Mouse (Mus musculus): ENCODE measurements around the gene F2rl2.

The F2rl2 gene

DNA sequence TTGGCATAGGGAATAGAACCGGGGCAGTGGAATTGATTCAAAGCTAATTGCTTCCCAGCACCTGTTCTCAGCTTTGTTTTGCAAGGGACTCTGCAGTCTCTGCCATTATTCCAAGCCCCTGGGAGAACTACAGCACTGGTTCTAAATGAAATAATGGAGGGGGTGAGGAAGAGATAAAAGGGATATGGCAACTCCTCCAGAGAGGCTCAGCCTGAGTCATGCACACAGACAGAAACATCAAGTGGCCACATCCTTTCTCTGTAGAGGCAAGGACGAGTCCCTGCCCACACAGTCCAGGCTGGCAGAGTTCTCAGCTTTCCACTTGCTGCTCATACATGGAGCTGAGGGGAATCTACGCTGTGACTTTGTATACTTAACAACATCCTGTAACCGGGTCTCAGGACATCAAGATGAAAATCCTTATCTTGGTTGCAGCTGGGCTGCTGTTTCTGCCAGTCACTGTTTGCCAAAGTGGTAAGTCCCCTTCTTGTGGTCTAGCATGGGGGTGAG, at the start of gene F2rl2:
TSS of gene F2rl2 (plus strand) at position 200 of the 510 bp plus-strand sequence.
- DNase-seq (ENCODE audit: low spot score in 2 of 2): no peak

DNA sequence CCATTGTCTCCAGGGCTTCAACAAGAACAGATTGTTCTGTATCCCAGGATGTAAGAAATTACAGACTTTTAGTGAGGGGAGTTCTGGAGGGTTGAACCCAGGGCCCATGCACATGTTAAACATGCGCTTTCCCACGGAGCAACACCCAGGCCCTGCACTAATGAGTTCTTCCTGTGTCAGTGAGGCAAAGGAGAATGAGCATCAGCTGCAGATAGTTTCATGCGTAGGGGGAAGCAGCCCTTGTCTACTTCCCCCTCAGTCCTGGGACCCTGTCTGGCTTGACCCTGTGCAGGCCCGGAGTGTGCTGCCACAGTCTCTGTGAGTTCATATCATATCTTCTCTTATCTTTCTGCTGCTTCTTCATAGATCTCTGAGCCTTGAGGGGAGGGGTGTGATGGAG, 49.4 kb upstream of the F2rl2 start:
- no peak for DNase-seq (ENCODE audit: low spot score in 2 of 2)

DNA sequence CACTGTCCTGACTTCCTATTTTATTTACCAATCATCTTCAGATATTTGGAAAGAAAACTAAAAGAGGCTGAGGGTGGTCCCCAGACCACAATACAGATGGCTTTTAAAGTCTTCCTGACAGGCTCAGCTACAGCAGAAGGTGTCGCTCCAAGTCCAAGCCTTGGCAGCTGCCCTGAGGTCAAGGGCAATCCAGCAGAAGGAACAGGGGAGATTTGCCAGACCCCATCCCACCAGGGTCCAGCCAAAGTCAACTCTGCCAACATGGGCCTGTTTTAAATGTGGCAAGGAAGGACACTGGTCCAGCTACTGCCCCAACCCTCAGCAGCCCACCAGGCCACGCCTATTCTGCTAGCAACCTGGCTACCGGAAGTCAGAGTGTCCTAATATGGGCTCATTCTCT, 46.7 kb upstream of the F2rl2 start:
- DNase-seq (ENCODE audit: low spot score in 2 of 2): no peak

DNA sequence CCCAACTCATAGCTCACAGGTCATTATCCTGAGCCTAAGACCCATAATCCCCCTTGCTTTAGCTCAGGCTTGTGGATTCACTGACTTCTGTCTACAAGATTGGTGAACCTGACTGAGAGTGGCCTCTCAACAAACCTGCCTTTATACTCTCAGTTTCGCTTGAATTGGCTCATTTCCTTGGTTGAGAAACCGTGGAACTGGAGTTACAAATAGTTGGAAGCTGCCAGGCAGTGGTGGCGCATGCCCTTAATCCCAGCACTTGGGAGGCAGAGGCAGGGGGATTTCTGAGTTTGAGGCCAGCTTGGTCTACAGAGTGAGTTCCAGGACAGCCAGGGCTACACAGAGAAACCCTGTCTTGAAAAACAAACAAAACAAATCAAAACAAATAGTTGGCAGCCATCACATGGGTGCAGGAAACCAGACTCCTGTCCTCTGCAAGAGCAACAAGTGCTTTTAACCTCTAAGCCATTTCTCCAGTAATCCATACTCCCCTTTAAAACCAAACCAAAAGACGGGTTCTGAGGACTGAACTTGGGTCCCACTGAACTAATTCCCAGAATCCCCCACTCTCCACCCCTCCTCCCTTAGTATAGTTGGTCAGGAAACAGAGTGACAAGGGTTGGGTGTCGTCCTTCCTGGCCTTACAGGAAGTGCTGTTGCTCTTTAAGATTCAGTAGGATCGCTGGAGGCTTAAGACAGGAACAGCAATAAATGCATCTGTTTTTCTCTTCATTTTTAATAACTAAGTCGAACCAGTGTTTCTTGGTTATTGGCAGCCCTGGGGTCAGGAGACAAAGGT, 44.6 kb upstream of the F2rl2 start:
- no peak for DNase-seq (ENCODE audit: low spot score in 2 of 2)

DNA sequence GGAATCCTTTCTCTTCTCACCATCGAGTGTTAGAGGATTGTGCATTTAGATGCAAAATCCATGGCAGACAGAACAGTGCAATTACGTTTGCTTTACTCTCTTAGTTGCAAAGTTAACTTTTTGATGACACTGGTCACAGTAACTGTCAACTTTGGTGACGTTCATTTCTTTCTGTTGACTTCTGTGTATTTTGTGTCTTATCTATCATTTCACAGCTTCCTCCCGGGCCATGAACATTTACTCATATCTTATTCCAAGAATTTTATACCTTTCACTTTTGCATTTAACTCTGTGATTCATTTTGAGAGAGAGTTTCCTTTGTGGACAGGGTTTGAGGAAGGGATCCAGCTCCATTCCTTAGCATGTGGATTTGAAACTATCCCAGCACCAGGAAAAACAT, 43.0 kb upstream of the F2rl2 start:
- no peak for DNase-seq (ENCODE audit: low spot score in 2 of 2)

DNA sequence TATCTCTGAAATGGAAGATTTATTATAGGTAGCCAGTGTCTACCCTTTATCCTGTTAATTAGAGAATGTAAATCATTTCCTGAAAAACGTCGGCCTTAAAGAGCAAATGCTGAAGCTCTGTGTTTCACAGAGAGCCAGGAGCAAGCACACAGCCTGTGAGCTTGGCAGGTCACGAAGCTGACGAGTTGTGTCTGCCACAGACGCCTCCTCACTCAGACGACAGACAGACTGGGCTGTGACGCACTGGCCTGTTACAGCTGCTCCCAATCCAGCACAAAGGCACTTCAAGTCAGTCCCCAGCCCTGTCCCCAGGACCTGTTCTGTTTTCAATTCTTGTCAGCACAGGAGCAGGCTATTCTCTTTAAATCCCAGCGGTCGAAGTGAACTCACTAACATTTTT, 41.4 kb upstream of the F2rl2 start:
- DNase-seq (ENCODE audit: low spot score in 2 of 2): no peak

DNA sequence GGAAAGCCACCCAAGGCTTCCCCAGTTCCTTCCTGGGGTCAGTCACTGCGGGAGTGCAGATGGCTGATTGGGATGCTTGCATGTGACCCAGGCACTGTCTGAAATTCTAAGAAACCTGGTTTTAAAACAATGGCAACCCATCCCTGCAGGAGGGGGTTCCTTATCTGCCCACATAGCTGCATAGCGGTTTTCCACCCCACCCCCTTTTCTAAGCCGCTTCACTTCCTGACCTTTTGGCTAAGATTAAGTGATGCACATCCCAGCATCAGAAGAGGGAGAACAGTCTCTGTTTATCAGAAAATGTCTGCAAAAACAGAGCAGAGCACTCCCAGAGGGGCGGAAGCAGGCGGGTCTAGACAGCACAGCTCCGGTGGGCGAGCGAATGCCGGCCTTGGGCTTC, 39.5 kb upstream of the F2rl2 start:
- no peak for DNase-seq (ENCODE audit: low spot score in 2 of 2)

DNA sequence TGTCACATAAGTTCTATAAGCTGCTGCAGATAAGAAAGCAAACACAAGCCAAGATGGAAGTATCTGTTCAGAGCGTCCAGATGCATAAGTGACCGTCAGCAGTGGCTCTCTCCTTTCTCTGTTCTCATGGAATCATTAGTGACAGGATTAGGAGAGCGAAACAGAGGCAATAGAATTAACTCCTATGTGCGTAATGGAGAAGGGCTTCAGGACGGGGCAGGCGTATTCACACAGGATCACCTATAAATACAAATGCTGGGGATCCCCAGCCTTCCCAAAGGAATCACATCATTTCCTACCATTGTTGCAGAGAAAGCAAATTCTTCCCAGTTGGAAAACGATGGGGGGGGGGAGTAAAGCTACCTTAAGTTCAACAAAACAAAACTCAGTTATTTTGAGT, 37.2 kb upstream of the F2rl2 start:
- no peak for DNase-seq (ENCODE audit: low spot score in 2 of 2)

DNA sequence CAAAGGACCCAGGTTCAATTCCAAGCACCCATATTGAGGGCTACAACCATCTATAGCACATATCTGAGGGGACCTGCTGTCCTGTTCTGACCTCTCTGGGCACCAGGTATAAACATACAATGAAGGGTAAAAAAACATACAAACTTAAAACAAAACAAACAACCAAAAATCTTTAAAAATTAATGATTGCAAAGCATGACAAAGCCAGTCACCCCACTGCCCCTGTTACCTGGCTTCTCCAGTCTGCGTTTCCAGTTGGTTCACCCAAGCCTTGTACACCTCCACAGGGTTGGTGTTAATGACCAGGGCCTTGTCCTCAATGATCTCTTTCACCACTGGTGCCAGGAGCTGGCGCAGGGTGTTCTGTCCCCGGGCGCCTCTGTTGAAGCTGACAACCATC, 32.8 kb upstream of the F2rl2 start:
- no peak for DNase-seq (ENCODE audit: low spot score in 2 of 2)

DNA sequence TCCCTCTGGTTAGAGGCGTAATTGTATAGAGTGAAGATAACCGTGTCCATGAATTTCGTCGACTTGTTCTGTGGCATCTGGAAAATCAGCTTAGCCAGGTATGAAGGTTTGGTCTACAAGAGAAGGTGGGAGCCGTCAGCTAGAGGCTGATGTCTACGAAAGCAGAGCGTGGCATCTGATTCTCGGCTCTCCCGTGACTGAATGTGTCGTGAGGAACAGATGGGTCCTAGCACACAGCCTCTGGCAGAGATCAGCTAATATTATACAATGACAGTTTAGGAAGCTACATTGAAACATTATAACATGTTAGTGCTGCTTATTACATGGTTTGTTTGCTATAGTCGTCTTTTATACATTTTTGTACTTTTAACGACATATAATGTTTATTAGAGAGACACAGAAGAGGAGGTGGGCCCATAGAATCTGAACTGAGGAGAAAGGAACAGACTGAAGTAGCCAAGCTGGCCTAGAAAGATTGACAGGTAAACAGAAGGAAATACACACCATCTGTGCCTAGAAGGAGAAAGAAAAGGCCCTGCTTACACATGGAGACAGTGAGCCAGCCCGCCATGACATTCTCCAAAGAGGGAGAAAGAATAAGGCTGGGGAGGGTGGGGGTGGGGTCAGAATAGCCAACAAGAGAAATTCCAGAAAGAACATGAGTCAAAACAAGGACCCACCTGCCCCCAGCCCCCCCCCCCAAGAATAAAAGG, 30.9 kb upstream of the F2rl2 start:
- no peak for DNase-seq (ENCODE audit: low spot score in 2 of 2)

DNA sequence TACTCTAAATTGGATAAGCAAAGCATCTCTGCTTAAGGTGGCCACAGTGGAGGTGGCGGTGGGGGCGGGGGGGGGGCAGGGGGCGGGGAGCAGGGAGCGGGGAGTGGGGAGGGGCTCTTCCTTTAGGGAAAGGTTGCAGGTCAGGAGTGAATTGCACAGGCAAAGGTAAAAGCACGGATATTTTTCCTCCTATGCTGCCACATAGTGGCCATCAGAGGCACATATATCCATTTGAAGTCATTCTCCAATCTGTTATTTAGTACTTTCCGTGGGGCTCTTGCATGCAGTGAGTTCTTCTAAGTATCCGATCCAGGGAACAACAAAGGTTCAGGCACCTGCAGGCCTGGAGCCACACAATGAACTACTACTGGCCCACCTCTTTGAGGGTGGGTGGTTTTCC, 29.4 kb upstream of the F2rl2 start:
- no peak for DNase-seq (ENCODE audit: low spot score in 2 of 2)

DNA sequence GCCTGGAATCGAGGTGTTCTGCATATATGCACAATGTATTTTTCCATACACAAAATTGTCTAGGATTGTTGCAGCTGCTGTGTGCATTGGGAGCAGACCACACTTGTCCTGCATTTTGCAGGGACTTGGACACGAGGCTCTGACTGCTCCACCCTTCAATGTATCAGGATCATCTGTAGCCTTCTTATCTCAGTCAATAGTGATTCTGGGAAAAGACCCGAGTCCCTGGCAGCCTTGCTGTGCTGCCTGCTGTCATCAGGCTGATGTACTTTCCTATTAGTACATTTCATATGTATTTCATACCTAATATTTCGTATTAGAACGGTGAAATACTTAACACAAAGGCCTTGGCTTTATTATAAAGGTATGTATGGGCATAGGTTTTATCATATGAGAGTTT, 26.1 kb upstream of the F2rl2 start:
- DNase-seq (ENCODE audit: low spot score in 2 of 2): no peak

DNA sequence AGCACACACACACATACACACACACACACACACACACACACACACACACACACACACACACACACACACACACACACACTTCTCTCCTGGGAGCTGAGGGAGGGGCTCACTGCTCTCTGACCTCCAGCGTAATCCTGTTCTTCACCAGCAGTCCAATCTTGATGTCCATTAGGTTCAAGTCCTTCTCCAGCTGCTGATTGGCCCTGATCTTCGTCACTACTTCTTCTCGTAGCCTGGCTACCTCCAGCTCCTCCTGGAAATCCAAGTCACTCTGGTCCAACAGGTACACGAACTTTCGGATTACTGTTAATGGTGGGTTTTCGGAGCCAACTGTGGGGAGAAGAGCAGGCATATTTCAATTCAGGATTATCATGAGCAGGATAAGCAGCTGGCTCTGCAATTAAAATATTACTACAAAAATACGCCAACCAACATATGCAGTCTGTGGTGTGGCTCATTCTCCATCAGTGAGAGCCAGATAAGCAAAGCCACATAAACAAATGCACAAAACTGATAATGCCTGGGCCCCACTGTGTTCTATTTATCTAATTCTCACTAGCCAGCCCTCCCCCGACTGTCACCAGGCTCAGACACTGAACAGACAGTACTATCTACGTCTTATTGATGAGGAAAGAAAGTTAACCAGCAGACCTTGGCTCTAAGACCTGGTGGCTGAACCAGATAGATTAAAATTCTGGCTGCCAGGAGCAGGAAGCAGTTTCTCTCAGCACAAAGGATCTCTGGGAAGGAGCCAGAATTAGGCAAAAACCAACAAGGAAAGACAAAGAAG, 25.4 kb upstream of the F2rl2 start:
- DNase-seq (ENCODE audit: low spot score in 2 of 2): no peak

DNA sequence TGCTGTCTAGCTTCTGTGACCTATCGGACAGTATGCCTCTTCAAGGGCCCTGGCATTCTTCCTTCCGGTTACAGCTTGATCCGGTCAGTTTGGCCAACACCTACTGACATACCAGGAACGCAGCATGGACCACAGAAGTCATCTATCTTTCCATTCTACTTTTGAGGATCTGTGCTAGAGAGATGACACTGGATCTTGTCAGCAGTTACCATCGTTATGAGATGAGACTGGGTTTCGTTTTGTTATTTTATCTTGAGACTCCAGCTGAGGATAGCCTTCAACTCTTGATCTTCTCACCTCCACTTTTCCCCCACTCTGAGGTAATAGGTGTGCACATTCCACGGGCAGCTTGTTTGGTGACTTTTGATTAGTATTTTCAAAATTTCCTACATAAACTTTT, 24.3 kb upstream of the F2rl2 start:
- DNase-seq (ENCODE audit: low spot score in 2 of 2): no peak

DNA sequence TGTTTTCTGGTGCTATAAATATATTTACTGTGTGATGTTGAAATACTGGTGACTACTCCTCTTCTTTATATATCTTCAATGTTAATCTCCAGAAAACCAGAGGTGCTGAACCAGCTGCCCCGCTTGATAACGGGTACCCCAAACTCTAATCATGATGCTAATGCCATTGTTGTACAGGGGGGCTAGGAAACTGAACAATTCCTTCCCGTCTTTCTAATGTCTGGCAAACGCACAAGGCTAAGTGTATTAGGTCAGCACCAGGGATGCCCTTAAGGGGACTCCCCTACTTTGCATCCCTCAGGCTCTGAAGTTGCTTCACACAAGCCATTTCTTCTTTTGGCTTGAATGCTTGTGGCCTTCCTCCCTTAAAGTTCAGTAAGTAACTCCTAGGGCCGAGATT, 17.6 kb upstream of the F2rl2 start:
- DNase-seq (ENCODE audit: low spot score in 2 of 2): no peak

DNA sequence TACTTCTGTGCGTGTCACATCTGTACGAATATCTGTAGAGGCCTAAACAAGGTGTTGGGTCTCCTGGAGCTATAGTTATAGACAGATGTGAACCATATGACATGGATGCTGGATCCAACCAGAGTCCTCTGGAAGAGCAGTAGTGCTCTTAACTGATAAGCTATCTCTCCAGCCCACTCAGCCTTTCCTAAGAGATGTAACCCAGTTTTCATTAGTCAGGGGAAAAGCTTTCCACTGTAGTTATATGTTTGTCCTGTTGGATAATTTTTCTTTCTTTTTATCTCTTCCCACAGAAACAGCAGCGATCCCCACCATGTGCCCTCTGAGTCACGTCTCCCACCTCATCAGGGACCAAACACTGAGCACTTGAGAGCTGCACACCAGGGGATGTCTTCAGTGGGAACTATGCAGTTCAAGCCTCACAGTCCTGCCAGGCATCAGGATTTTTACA, 17.1 kb upstream of the F2rl2 start:
- DNase-seq (ENCODE audit: low spot score in 2 of 2): no peak

DNA sequence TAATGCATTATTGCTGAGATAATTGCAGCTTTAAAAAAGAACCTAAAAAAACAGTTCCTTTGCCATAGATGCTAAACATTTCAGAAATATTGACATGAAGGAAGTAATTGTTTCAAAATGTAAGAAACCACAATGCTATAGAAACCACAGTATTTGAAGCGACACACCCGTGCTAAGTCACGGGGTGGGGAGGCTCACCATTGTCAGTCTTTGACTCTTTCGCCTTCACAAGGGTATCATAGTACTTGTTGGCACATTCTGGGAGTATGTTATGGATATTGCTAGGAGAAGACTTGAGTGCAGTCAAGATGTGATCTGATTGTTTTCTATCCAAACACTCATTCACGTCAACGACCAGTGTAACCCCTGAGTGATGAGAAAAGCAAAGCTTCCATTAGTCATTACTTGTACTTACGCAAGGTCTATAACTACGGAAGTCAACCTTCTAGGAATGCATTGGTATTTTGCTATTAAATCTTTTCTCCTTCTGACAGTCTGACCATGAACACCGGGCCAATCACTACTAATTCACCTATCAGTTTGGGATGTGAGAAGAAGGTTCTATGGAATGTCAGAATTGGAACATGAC, 11.9 kb upstream of the F2rl2 start:
- DNase-seq (ENCODE audit: low spot score in 2 of 2): no peak

DNA sequence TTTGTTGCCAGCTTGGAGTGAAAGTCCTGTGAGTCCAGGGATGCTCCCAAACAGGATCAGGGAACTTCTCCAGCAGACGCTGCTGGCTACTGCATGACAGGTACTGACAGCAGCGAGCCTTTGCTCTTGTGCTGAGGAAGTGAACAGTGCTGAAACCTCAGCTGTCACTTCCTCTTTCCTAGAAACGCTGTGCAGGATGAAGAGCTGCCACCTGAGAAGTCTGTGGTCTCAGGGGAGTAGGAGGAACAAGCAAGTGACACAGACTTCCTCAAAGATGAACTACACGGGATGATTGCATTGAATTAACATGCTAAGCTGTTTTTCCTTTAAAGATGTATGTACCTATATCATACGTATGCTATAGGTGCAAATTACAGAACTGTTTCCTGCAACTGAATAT, 10.9 kb upstream of the F2rl2 start:
- no peak for DNase-seq (ENCODE audit: low spot score in 2 of 2)

DNA sequence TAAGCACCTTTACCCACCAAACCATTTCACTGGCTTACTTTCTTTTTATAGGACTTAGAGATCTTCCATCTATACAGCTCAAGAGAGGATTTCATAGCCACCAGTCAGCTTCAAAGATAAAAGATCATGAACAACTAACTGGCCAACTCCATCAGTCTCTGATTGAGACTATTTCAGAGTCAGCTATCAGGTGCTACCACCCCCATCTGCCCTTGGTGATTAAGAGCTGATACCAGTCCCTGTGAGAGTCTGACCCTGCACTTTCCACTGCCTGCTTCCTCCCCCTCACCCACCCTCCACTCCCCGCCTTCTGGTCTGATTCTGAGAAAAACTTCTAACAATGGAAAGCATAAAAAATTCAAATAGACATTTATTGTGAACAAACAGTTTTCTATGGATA, 8.1 kb upstream of the F2rl2 start:
- no peak for DNase-seq (ENCODE audit: low spot score in 2 of 2)

DNA sequence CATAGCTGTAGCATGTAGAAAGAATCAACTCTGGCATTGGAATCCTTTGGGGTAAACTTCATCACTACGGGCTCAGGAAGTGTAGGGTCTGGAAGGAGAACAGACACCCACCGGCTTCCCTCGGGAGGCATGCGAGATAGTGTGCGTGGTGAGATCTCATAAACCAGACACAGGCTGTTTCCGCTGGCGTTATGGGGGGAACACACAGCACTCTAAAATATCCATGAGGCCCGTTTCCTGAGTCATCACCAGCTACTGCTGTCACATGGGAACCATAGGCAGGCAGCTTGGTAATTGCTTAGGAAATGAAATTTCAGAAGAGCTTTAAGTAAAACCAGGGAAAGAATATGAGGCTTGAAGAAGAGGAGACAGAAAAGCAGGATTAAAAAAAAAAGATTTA, 4.5 kb upstream of the F2rl2 start:
- no peak for DNase-seq (ENCODE audit: low spot score in 2 of 2)

DNA sequence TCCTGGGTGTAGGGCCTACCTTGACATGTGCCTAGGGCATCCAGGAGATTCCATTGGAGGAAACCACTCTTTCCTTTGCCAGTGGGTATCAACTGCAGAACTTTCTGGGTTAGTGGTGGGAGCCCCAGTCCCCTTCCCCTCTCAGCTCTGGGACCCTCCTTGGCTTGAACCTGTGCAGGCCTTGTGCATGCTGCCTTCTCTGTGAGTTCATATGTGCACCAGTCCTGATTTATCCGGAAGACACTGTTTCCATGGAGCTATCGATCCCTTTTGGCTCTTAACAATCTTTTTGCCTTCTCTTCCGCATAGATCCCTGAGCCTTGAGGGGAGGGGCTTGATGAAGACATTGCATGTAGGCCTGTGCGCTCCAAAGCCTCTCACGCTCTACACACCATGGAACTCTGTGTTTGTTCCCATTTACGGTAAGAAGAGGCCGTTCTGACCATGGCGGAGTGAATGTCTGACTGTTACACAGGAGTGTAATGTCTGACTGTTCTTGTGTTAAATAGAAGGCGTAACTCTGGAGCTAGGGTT, 466 bp upstream of the F2rl2 start:
- no peak for DNase-seq (ENCODE audit: low spot score in 2 of 2)

DNA sequence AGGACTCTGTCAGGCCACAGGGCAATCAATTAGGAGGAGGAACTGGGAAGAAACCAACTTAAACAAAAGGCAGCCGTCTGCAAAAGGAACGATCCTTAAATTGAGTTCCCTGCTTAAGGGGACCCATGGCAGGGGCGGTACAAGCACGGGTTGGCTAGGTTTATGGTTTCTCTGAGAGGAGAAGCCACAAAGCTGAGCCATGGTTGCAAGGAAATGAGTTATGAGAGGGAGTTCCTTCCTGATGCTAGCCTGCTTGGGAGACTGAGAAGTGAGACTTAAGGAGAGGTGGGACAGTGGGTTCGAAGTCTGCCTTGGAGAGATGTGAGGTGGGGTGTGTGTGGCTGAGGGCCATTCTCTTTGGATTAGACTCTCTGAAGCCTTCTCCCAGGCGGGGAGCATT, 1.2 kb downstream of the F2rl2 start:
- DNase-seq (ENCODE audit: low spot score in 2 of 2): no peak
